Mouse (Mus musculus) embryonic facial prominence, embryonic 11.5 days (tissue): ENCODE measurements around the gene Abca7. TPM values are rescaled to one million over a fixed set of nuclear protein-coding genes. Genes with fewer than 3 reads are reported as not detected.

Experiments
- ATAC-seq: fragments of 200-750 bp; cut with Nextera tagmentation; replicated peaks from 2 replicates; pipeline ENCODE4 v1.8.0; 2017; ENCODE audit warnings: low read depth; ENCODE audit not compliant: insufficient number of reproducible peaks, low FRiP score, low TSS enrichment
- DNase-seq: peaks from one replicate; pipeline ENCODE4 v3.0.0-alpha.2; 2015; ENCODE audit warnings: low spot score
- H3K27ac ChIP-seq: fragments of 300-500 bp; sonication (generic); replicated peaks from 2 replicates; pipeline ENCODE4 v1.5.1; 2014; ENCODE audit warnings: mild to moderate bottlenecking, low read depth, low read length, control low read depth
- H3K27me3 ChIP-seq: fragments of 300-500 bp; sonication (generic); 2 replicates; pipeline ENCODE4 v1.6.1; 2014; ENCODE audit warnings: mild to moderate bottlenecking, low read length, moderate library complexity, mixed read lengths; ENCODE audit not compliant: control insufficient read depth, insufficient read depth
- H3K36me3 ChIP-seq: fragments of 300-500 bp; sonication (generic); replicated peaks from 2 replicates; pipeline ENCODE4 v1.6.1; 2014; ENCODE audit warnings: low read depth, mild to moderate bottlenecking, low read length, moderate library complexity, mixed read lengths; ENCODE audit not compliant: control insufficient read depth, insufficient read depth
- H3K4me1 ChIP-seq: fragments of 300-500 bp; sonication (generic); 2 replicates; pipeline ENCODE4 v1.6.1; 2014; ENCODE audit warnings: low read length, mixed read lengths; ENCODE audit not compliant: control insufficient read depth, insufficient read depth
- H3K4me2 ChIP-seq: fragments of 300-500 bp; sonication (generic); 2 replicates; pipeline ENCODE4 v1.6.1; 2014; ENCODE audit warnings: low read depth, mild to moderate bottlenecking, control low read depth, low read length, moderate library complexity
- H3K4me3 ChIP-seq: fragments of 300-500 bp; sonication (generic); 2 replicates; pipeline ENCODE4 v1.5.1; 2014; ENCODE audit warnings: low read depth, low read length, control low read depth
- H3K9ac ChIP-seq: fragments of 300-500 bp; sonication (generic); replicated peaks from 2 replicates; pipeline ENCODE4 v1.6.1; 2014; ENCODE audit warnings: mild to moderate bottlenecking, control low read depth, low read length
- H3K9me3 ChIP-seq: fragments of 300-500 bp; sonication (generic); replicated peaks from 2 replicates; pipeline ENCODE4 v1.6.1; 2016; ENCODE audit warnings: mild to moderate bottlenecking, low read length, inconsistent platforms, mixed read lengths; ENCODE audit not compliant: control insufficient read depth
- WGBS: fragments of 180-500 bp; shearing (Covaris S2); extraction: QIAGEN DNeasy Blood & Tissue Kit; methylation state at CpG from one replicate; pipeline ENCODE4 v1.1.7; 2014; 5-methylcytosine and 5-hydroxymethylcytosine counted together
- polyA plus RNA-seq: library from polyadenylated mRNA; unstranded; fragments of >200 nt; fragmentation: Nextera tagmentation; extraction: Ambion mirVana; gene quantifications from 2 replicates; pipeline ENCODE4 v1.2.1, GENCODE M21; 2014

Abca7 gene
- polyA plus RNA-seq, 1 experiment from 2014 or later: 0.98 TPM

- H3K4me1 ChIP-seq: peaks cover 3% of the 10 kb centered on the region
- no peaks in the 10 kb centered on the region for H3K27me3 ChIP-seq
- H3K4me2 ChIP-seq: peak overlapping the region; percentile 71
- no peaks in the 10 kb centered on the region for H3K9me3 ChIP-seq
- DNase-seq: peak; percentile 58
- peak overlapping the region; percentile 84 for H3K27ac ChIP-seq
- H3K36me3 ChIP-seq: no peaks in the 10 kb centered on the region; the same call in 1 of the 2 replicates
- peak overlapping the region; percentile 79 for H3K4me3 ChIP-seq
- no peak for ATAC-seq
- WGBS: 5% methylated on average over 35 of the region's 35 CpGs
- peak overlapping the region; percentile 50 for H3K9ac ChIP-seq
Measured at GRCm38 (mm10) chr10:79985334-79986231, 10.7 kb upstream of the Abca7 start.

GRCm38 (mm10) chr10:79986232-79986878 is 9.9 kb upstream of the Abca7 start:
- peaks cover 3% of the 10 kb centered on the region for H3K4me1 ChIP-seq
- ATAC-seq: no peak
- peak overlapping the region; percentile 71 for H3K4me2 ChIP-seq
- H3K27ac ChIP-seq: no peak overlapping the region
- WGBS: 35% methylated on average over 6 of the region's 6 CpGs
- no peaks in the 10 kb centered on the region for H3K27me3 ChIP-seq
- no peak overlapping the region; the same call in 1 of the 2 replicates for H3K9ac ChIP-seq
- no peak for DNase-seq
- no peaks in the 10 kb centered on the region; the same call in 1 of the 2 replicates for H3K36me3 ChIP-seq
- no peaks in the 10 kb centered on the region for H3K9me3 ChIP-seq
- H3K4me3 ChIP-seq: no peak overlapping the region; the same call in 1 of the 2 replicates

DNA sequence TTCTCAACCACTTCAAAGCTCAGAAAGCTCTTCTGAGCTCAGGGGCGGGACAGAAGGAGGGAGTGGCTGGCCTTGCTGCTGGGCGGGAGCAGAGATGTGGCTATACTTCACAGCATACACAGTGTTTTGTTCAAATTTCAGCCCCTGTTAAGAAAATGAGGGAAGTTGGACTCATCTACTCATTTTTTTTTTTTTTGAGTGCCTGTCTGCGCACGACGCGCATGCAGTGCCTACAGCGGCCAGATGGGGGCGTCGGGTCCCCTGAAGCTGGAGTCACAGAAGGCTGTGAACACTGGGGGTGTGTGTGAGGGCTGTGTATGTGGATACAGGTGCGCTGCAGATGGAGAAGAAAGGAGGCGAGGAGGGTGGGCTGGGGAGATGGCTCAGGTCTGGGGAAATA is 9.3 kb upstream of the Abca7 start:
- no peak overlapping the region for H3K27ac ChIP-seq
- peaks cover 2% of the 10 kb centered on the region for H3K36me3 ChIP-seq
- H3K9ac ChIP-seq: no peak overlapping the region
- no peaks in the 10 kb centered on the region for H3K27me3 ChIP-seq
- H3K9me3 ChIP-seq: no peaks in the 10 kb centered on the region
- ATAC-seq (no peak), DNase-seq (peak; percentile 89)
- peak overlapping the region; percentile 5 for H3K4me2 ChIP-seq
- peaks cover 3% of the 10 kb centered on the region for H3K4me1 ChIP-seq
- H3K4me3 ChIP-seq: no peak overlapping the region
- 2% methylated on average over 11 of the region's 11 CpGs for WGBS

GRCm38 (mm10) chr10:79987771-79988505 is 8.4 kb upstream of the Abca7 start:
- Histone ChIP-seq H3K27ac (peak overlapping the region; percentile 70), H3K9ac (peak overlapping the region; percentile 82), H3K27me3 (no peaks in the 10 kb centered on the region), H3K36me3 (peaks cover 7% of the 10 kb centered on the region; the same call in 1 of the 2 replicates), H3K4me2 (peak overlapping the region; percentile 66), H3K9me3 (no peaks in the 10 kb centered on the region), H3K4me3 (peak overlapping the region; percentile 64), H3K4me1 (peaks cover 3% of the 10 kb centered on the region)
- ATAC-seq (no peak), DNase-seq (peak; percentile 26)
- WGBS: 9% methylated on average over 27 of the region's 27 CpGs

DNA sequence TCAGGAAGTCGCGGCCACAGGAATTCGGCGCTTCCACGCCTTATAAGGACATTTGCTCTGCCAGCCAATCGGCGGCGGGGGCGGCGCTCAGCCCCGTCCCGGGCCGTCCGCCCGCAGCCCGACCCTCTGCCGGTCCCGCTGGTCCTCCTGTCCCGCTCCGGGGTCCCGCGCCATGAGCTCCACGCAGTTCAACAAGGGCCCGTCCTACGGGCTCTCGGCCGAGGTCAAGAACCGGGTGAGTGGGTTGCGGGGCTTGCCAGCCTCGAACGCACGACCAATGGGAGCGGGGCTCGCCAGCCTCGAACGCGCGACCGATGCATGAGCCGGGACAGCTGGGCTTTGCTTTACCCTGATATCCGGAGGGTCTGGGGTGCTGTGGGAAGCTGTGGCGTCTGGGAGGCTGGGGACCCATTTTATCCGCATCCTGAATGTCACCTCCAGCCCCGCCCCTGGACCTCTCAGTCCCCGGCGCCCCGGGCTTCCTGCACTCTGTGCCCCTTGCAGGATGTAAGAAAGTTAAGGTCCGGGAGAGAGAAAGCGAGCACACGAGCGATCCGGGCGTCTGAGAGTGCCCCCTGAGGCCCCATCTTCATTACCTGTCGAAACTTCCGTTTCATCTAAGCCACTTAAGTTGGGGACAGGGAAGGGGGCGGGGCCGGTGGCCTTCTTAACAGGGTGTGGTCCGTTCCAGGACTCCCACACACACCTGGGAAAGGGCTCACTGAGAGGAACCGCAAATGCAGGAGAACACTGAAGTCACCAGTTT is 7.6 kb upstream of the Abca7 start, which contains the start of gene Cnn2:
TSS of gene Cnn2 (plus strand) at position 79 of the 766 bp plus-strand sequence.
- no peaks in the 10 kb centered on the region for H3K27me3 ChIP-seq
- peaks cover 3% of the 10 kb centered on the region for H3K4me1 ChIP-seq
- peak within 1 kb of the TSS; percentile 66 for H3K4me2 ChIP-seq
- ATAC-seq: no peak
- no peaks in the 10 kb centered on the region for H3K9me3 ChIP-seq
- under 1% methylated on average over 55 of the region's 59 CpGs for WGBS
- peaks cover 13% of the 10 kb centered on the region; the same call in 1 of the 2 replicates for H3K36me3 ChIP-seq
- H3K9ac ChIP-seq: peak within 1 kb of the TSS; percentile 82
- peak within 1 kb of the TSS; percentile 64 for H3K4me3 ChIP-seq
- peak within 1 kb of the TSS; percentile 70 for H3K27ac ChIP-seq
- peak; percentile 84 for DNase-seq

GRCm38 (mm10) chr10:79989272-79989786 is 7.0 kb upstream of the Abca7 start:
- H3K4me1 ChIP-seq: peaks cover 3% of the 10 kb centered on the region
- H3K4me2 ChIP-seq: peak overlapping the region; percentile 66
- peak overlapping the region; percentile 82 for H3K9ac ChIP-seq
- WGBS: 22% methylated on average over 8 of the region's 8 CpGs
- no peaks in the 10 kb centered on the region for H3K9me3 ChIP-seq
- H3K27ac ChIP-seq: no peak overlapping the region
- H3K4me3 ChIP-seq: peak overlapping the region; percentile 64
- no peak for DNase-seq
- H3K27me3 ChIP-seq: no peaks in the 10 kb centered on the region
- H3K36me3 ChIP-seq: peaks cover 13% of the 10 kb centered on the region; the same call in 1 of the 2 replicates
- ATAC-seq: no peak

GRCm38 (mm10) chr10:79989870-79990269 is 6.4 kb upstream of the Abca7 start:
- WGBS: 5% methylated on average over 15 of the region's 15 CpGs
- Histone ChIP-seq H3K9me3 (no peaks in the 10 kb centered on the region), H3K27me3 (no peaks in the 10 kb centered on the region), H3K9ac (peak overlapping the region; percentile 33), H3K36me3 (peaks cover 13% of the 10 kb centered on the region; the same call in 1 of the 2 replicates), H3K4me1 (peaks cover 3% of the 10 kb centered on the region), H3K4me2 (peak overlapping the region; percentile 66), H3K27ac (no peak overlapping the region), H3K4me3 (peak overlapping the region; percentile 64)
- DNase-seq (peak; percentile 75), ATAC-seq (no peak)
